Mouse (Mus musculus): ENCODE data around the gene Rpgrip1l.

DNA sequence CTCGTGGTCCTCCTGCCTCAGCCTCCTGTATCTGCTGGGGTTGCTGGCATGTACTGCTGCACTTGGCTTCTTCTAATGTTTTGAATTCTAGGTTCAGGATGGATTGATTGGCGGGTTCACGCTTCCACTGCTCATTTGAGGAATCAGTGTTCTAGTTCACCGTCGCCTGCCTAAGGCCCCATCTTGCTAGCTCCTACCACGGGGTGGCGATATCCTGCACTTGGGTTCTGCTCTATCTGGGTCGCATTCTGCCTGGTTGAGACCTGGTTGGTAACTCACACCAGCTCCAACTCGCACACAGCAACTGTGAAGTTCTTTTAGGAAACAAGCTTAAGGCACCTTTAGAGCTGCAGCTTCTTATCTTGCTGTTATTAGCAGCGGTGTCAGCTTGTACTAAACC, 34.1 kb upstream of the Rpgrip1l start:
- TF ChIP-seq GATA1 (IDR thresholded peaks at IDR 0.05; ENCODE audit: low read length) (no peak), TAL1 (IDR thresholded peaks at IDR 0.05; ENCODE audit: low read length) (no peak)
